Mouse (Mus musculus) cerebellum, adult 2 months (tissue): ENCODE data around the gene Foxb1. TPM values are rescaled to one million over a fixed set of nuclear protein-coding genes. Genes with fewer than 3 reads are reported as not detected.

ENCODE experiments used
- DNase-seq, 2 experiments: peaks; one replicate each; pipeline ENCODE4 v3.0.0; 2021
- H3K27ac ChIP-seq: fragments of 200-500 bp; 2 replicates; pipeline ENCODE4 v1.5.1; 2012; ENCODE audit warnings: low read length, control low read depth, inconsistent platforms; ENCODE audit not compliant: insufficient read depth
- H3K27me3 ChIP-seq: fragments of 200-500 bp; 2 replicates; pipeline ENCODE4 v1.6.1; 2012; ENCODE audit warnings: inconsistent platforms, mild to moderate bottlenecking, low read length, moderate library complexity; ENCODE audit not compliant: control insufficient read depth, insufficient read depth
- H3K4me1 ChIP-seq: fragments of 200-500 bp; 2 replicates; pipeline ENCODE4 v1.6.1; 2011; ENCODE audit warnings: low read length; ENCODE audit not compliant: control insufficient read depth, insufficient read depth
- H3K4me3 ChIP-seq: fragments of 200-500 bp; replicated peaks from 2 replicates; pipeline ENCODE3; 2011; ENCODE audit warnings: mild to moderate bottlenecking, low read depth, low read length, control low read depth; ENCODE audit not compliant: insufficient read depth
- CTCF ChIP-seq: fragments of 200-500 bp; IDR thresholded peaks from 2 replicates; pipeline ENCODE4 v1.5.1; 2011; ENCODE audit warnings: low read depth, mild to moderate bottlenecking, control low read depth, low read length, moderate library complexity, borderline replicate concordance; ENCODE audit not compliant: insufficient read depth
- POLR2A ChIP-seq: fragments of 200-500 bp; IDR thresholded peaks from 2 replicates; pipeline ENCODE4 v1.6.1; 2011; ENCODE audit warnings: low read length, control low read depth, borderline replicate concordance; ENCODE audit not compliant: insufficient read depth
- WGBS: fragments of 180-500 bp; shearing (Covaris S2); methylation state at CpG from one replicate; pipeline ENCODE4 v1.1.7; 2018; 5-methylcytosine and 5-hydroxymethylcytosine counted together
- polyA plus RNA-seq: library from polyadenylated mRNA; depleted of rRNA; stranded (reverse); fragments of >200 nt; gene quantifications from 2 replicates; pipeline ENCODE4 v1.2.3, GENCODE M21; 2012

Foxb1 gene
- polyA plus RNA-seq, 1 experiment, result 1.2 TPM

- TF ChIP-seq POLR2A (no peak), CTCF (no peak)
- DNase-seq, result no peak
- 79% methylated on average over 1 of the region's 1 CpGs for WGBS
- no peak overlapping the region for H3K4me3 ChIP-seq
- no peaks in the 10 kb centered on the region; the same call in 1 of the 2 replicates for H3K27me3 ChIP-seq
- no peak overlapping the region for H3K27ac ChIP-seq
- no peaks in the 10 kb centered on the region for H3K4me1 ChIP-seq
These were observed 12.8 kb downstream of the Foxb1 start for GRCm38 (mm10) chr9:69747971-69748370.

- H3K4me1 ChIP-seq, result no peaks in the 10 kb centered on the region
- DNase-seq, result no peak
- H3K27ac ChIP-seq, result no peak overlapping the region
- no peaks in the 10 kb centered on the region for H3K27me3 ChIP-seq
- TF ChIP-seq POLR2A (no peak), CTCF (no peak)
- WGBS, result 73% methylated on average over 5 of the region's 5 CpGs
- no peak overlapping the region for H3K4me3 ChIP-seq
These were observed 32.0 kb downstream of the Foxb1 start for GRCm38 (mm10) chr9:69728736-69729135.

- H3K4me1 ChIP-seq, result no peaks in the 10 kb centered on the region
- DNase-seq, result no peak
- no peaks in the 10 kb centered on the region; the same call in 1 of the 2 replicates for H3K27me3 ChIP-seq
- 57% methylated on average over 9 of the region's 9 CpGs for WGBS
- H3K4me3 ChIP-seq, result no peak overlapping the region
- no peak for TF ChIP-seq POLR2A
- no peak for TF ChIP-seq CTCF
- no peak overlapping the region for H3K27ac ChIP-seq
These were observed 42.3 kb downstream of the Foxb1 start for GRCm38 (mm10) chr9:69718431-69718830.

- TF ChIP-seq POLR2A (no peak), CTCF (no peak)
- DNase-seq, result no peak
- Histone ChIP-seq H3K4me3 (no peak overlapping the region), H3K4me1 (no peaks in the 10 kb centered on the region), H3K27ac (no peak overlapping the region), H3K27me3 (peaks cover 3% of the 10 kb centered on the region; the same call in 1 of the 2 replicates)
- 11% methylated on average over 4 of the region's 4 CpGs for WGBS
These were observed 44.4 kb downstream of the Foxb1 start for GRCm38 (mm10) chr9:69716364-69716763.

GRCm38 (mm10) chr9:69715445-69715844 lies 45.3 kb downstream of the Foxb1 start:
- Histone ChIP-seq H3K27ac (no peak overlapping the region), H3K4me3 (no peak overlapping the region), H3K27me3 (peaks cover 3% of the 10 kb centered on the region; the same call in 1 of the 2 replicates), H3K4me1 (no peaks in the 10 kb centered on the region)
- no peak for DNase-seq
- 31% methylated on average over 12 of the region's 12 CpGs for WGBS
- TF ChIP-seq CTCF (no peak), POLR2A (no peak)

GRCm38 (mm10) chr9:69714346-69714745 lies 46.4 kb downstream of the Foxb1 start:
- TF ChIP-seq POLR2A (no peak), CTCF (no peak)
- H3K4me1 ChIP-seq, result no peaks in the 10 kb centered on the region
- 39% methylated on average over 7 of the region's 7 CpGs for WGBS
- DNase-seq, result no peak
- no peak overlapping the region for H3K4me3 ChIP-seq
- H3K27me3 ChIP-seq, result peaks cover 3% of the 10 kb centered on the region; the same call in 1 of the 2 replicates
- H3K27ac ChIP-seq, result no peak overlapping the region

GRCm38 (mm10) chr9:69713577-69714327 lies 47.0 kb downstream of the Foxb1 start:
- Histone ChIP-seq H3K27me3 (peaks cover 3% of the 10 kb centered on the region; the same call in 1 of the 2 replicates), H3K4me1 (no peaks in the 10 kb centered on the region), H3K27ac (no peak overlapping the region), H3K4me3 (no peak overlapping the region)
- 36% methylated on average over 18 of the region's 18 CpGs for WGBS
- TF ChIP-seq POLR2A (no peak), CTCF (no peak)
- no peak for DNase-seq
